Mouse (Mus musculus) heart, postnatal 14 days (tissue): ENCODE measurements around the gene Stx18. TPM values are rescaled to one million over a fixed set of nuclear protein-coding genes. Genes with fewer than 3 reads are reported as not detected.

ENCODE experiments used
- DNase-seq, 2 experiments: peaks; one replicate each; pipeline ENCODE4 v3.0.0; 2021 to 2022
- intact Hi-C: fragments of 180-260 bp; cut with DNase I; formaldehyde crosslinking; loops from one replicate; pipeline ENCODE4 v1.15.1; 2025
- total RNA-seq, 2 experiments: library from RNA; stranded (reverse); gene quantifications; 2 replicates each; pipeline ENCODE4 v1.2.3; 2021

Stx18 gene
- total RNA-seq, 2 experiments from 2014 or later = 17.0 to 17.7 TPM

DNA sequence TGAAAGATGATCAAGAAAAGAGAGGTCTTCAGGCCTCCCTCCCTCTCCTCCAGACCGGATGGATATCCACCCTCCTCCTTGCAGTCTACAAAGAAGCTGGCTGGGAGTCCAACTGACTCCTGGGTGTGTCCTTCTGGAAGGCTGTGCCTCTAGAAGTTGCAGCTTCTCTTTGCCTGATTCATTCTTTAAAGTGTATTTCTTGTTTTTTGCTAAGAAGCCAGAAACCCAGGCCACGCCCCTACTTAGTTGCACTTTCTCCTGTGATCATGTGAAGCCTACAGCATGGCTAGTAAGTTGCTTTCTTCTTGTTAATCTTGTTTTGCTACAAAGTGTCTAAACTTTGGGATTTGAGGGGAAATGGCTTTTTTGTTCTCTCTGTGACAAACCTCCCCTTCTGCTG is 148.5 kb downstream of the Stx18 start:
- intact Hi-C loops = no loop called here
- DNase-seq = no peak

Other genes starting within 250 kb of the Stx18 start
- 1 to 10 TPM; 4.6 to 5.6 TPM for gene Msx1, start 214.2 kb upstream of the Stx18 start, total RNA-seq
- 10 to 100 TPM in 1 of 2 experiments, 1 to 10 TPM in 1; 8.8 to 11.9 TPM for gene Nsg1, start 121.2 kb downstream of the Stx18 start, total RNA-seq
- 1 to 10 TPM; 4.8 to 5.5 TPM for gene Zbtb49, start 181.7 kb downstream of the Stx18 start, total RNA-seq
- 10 to 100 TPM; 13.1 to 13.7 TPM for gene Lyar, start 181.7 kb downstream of the Stx18 start, total RNA-seq
- gene Tmem128, start 221.4 kb downstream of the Stx18 start, total RNA-seq = 10 to 100 TPM; 15.8 to 16.9 TPM
- gene Otop1, start 237.2 kb downstream of the Stx18 start, total RNA-seq = 1 to 10 TPM in 1 of 2 experiments, not detected in 1; 2.1 TPM